Mouse (Mus musculus) Muller cell, postnatal 12 days (primary cell): ENCODE results near the gene Tbc1d8.
A peak's percentile ranks its signal among the peaks of the same experiment; 100 is the strongest.

Experiments
- DNase-seq: peaks from one replicate; pipeline ENCODE4 v3.0.0-alpha.2; 2015; ENCODE audit errors: inconsistent ontology term

The Tbc1d8 gene

DNA sequence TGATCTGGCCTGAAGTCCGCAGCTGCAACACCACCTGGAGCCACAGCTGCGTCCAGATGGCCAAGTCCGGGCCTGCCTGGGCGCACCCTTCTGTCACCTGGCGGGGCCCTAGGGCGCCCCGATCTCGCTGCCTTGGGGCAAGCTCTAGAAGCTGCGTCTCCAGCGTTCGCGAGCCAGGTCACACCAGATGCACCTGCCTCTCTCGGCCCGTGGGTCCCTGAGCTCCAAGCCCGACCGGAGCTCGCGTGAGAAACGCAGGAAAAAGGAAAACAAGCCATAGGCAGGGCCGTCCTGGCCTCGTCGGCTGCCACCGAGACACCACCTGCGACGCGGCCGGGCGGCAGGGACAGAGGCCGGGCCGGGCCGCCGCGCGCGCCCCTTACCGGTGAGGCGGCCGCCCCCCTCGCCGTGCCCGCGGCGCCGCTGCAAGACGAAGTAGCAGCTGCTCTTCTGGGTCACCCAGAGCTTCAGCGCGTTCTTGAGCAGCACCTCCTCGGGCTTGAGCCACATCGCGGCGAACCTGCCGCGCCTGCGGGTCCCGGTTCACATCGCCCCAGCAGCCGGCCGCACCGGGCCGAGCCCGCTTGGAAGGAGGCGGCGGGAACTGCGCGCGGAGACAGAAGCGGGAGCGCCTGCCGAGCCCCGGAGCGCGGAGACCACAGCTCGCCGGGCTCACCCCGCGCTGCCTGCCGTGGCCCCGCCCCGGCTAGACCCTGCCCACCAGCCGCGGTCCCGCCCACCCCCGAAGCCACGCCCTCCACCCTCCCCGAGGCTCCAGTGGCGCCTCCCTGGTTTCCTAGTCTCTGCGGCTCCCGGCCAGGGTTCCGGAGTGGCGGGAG lies at the start of gene Tbc1d8:
Gene Tbc1d8, minus strand, starts transcription at position 699 of the 839 bp plus-strand sequence.
- peak; percentile 96 for DNase-seq

DNA sequence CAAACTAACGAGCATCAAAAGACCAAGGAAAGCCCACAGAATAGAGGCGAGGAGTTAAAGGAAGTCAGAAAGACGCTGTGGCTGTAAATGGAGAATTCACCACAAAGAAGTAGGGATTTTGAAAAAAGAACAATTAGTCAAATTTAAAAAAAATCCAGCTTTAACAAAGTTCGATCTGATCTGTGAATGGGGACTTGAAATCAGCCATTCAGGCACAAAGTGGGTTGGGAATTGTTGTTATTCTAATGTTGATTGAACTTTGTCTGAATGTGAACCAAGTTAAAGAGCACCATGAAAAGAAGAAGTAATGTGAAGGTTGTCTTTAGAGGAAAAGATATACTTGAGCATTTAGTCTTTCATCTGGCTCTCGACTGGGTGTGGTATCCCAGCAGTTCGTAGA lies 49.8 kb upstream of the Tbc1d8 start:
- no peak for DNase-seq

- DNase-seq, result peak; percentile 46
These were observed 48.9 kb upstream of the Tbc1d8 start for GRCm38 (mm10) chr1:39527432-39527831.

GRCm38 (mm10) chr1:39526371-39527167 lies 48.0 kb upstream of the Tbc1d8 start:
- DNase-seq, result no peak

DNA sequence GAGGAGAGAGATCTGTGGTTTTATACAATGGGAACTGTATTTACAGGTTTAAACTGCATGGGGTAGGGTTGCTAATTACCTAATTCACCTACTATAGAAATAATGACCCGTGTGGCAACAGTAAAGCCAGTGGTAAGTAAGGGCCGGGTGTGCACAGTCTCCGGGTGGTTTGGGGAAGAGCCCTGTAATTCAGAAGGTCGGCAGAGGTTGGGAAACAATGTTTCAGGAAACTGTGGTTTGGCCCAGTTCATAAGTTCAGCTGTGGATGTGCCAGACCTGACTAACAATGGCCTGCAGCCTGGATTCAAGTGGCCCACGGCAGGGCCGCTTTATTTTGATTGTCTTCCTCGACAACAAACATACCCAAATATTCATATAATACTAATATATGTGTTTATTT lies 47.2 kb upstream of the Tbc1d8 start:
- peak; percentile 60 for DNase-seq

GRCm38 (mm10) chr1:39522519-39522918 lies 44.0 kb upstream of the Tbc1d8 start:
- DNase-seq, result no peak

GRCm38 (mm10) chr1:39521326-39521725 lies 42.8 kb upstream of the Tbc1d8 start:
- DNase-seq, result no peak

DNA sequence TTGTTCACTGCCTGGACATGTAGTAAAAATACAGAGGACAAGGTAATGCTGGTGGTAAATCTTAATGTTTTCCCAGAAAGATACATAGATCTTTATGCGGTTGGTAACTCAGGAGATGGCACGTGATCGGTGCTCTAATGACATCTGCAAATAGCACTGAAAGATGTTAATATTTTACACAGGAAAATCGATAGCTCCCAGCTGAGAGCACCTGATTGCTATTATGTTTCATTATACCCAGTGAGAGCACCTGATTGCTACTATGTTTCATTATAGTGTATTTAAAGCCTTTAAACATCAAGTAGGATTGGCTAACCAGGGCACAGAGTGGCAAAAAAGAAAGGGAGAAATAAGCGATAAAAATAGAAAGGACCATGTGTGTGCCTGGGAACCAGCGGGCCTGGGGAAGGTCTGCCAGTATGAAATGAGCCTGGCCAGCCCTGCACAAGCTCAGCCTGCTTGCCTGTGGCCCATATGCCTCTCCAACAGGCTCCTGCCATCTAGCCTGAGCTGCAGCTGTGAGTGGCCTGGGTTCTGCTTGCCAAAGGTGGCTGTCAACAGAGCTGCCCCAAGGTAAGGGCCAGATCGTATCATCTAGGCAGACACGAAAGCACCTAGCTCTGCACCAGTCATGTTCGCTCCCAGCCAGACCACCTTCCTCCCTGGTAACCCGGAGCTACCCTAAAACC lies 36.9 kb upstream of the Tbc1d8 start:
- DNase-seq, result no peak

DNA sequence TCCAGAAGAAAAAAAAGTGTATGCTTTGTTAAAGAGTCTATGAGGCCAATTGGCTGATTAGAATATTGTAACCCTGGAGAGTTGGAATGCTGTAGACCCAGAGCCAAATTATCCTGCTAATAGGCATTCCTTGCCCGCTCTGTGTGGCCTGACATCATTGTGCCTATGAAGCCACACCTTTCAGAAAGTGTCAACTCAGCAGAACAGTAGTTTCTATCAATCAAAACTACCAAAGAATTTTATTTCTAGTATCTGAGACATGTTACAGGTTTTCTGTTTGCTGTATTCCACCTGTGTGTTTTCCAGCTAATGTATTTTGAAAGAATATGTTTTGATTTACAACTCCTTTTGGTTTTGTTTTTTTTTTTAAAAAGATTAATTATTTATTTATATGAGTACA lies 33.6 kb upstream of the Tbc1d8 start:
- DNase-seq, result no peak

GRCm38 (mm10) chr1:39511775-39512174 lies 33.2 kb upstream of the Tbc1d8 start:
- no peak for DNase-seq

- DNase-seq, result no peak
These were observed 27.0 kb upstream of the Tbc1d8 start for GRCm38 (mm10) chr1:39505600-39505999.

GRCm38 (mm10) chr1:39504261-39504660 lies 25.7 kb upstream of the Tbc1d8 start:
- no peak for DNase-seq

GRCm38 (mm10) chr1:39502817-39503633 lies 24.5 kb upstream of the Tbc1d8 start:
- no peak for DNase-seq

GRCm38 (mm10) chr1:39499485-39499941 lies 21.0 kb upstream of the Tbc1d8 start:
- DNase-seq, result no peak

DNA sequence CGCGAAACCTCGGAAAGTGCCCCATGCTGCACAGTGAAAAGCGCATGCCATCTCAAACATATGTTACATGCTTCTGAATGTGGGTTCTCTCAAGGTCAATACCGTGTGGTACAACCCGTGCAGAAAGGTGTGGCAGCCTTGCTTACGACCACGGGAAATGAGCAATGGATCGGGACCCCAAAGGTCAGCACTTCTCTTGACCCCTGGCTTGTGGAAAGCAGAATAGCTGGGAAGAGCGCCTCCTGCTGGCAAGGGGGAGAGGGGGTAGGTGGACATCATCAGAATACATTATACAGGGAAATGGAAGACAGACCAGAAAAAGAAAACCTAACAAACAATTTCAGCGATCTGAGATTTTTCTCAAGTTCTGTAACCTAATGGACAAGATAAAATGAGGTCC lies 19.2 kb upstream of the Tbc1d8 start:
- DNase-seq, result no peak

DNA sequence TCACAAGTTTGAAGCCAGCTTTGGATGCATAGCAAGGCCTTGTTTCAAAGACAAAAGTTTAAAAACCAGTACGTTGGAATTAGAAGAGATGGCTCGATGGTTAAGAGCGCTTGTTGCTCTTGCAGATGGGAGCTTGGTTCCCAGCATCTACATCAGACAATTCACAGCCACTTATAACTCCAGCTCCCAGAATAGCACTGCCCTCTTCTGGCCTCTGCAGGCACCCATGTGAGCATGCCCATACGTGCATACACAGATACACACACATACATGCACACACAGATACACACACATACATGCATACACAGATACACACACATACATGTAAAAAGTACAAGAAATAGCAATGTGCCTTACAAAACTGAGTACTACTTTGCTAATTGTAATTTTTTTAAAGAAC lies 18.4 kb upstream of the Tbc1d8 start:
- no peak for DNase-seq

DNA sequence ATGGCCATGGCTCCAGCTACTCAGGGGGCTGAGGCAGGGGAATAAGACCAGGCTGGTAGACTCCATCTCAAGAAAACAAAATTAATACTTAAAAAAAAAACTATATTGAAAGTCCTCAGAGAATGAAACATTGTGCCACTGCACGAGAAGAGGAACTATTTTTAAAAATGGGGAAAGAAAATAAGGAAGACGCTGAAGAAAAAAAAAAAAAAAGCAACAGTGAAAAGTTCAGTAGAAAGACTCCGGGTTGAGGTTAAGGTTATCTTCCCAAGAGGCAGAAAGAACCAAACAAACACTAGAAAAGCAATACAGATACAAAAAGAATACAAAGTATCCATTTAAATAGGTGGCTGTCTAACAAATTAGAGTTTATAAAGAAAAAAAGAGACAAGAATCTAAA lies 15.1 kb upstream of the Tbc1d8 start:
- no peak for DNase-seq

DNA sequence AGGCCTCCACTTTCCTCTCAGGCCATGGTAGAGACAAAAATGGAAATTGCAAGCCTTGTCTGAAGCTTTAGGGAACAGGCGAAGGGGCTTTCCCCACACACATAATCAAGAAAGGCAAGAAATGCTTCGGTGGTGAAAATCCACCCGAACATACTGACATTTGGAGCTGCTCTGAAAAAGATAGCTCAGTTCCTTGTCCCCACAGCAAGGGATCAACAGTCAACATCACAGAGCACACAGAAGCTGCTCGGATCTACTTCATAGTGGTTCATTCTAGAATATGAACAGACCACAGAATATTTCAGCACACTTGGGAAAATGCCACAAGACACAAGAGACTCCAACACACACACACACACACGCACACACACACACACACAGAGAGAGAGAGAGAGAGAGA lies 14.6 kb upstream of the Tbc1d8 start:
- DNase-seq, result no peak

GRCm38 (mm10) chr1:39487370-39487769 lies 8.8 kb upstream of the Tbc1d8 start:
- DNase-seq, result no peak

DNA sequence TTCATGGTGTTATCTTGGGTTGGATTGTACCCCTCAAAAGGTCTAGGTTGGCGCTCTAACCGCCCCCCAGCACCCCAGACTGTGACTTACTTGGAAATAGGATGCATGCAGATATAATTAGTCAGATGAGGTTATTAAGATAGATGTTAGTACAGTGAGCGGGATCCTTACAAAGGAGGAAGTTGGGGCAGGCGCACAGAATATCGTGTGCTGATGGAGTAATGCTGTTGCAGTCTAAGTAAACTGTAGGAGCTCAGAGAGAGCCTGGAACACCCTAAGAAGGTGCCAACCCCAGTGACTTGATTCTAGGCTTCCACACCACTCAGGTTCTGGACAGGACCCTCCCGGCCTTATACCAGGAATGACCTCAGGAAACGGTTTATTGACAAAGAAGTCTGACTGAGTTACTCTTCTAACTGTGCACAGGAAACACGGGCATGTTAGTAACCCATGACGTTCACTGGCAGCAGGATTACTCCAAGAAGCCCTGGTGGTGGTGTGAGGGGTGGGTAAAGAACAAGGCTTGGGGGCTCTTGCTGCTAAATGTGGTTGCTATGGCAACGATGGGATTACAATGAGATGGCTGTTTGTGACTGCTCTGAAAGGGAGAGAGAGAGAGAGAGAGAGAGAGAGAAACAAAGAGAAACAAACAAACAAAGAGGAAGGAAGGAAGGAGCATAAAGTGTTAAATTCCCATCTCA lies 3.7 kb upstream of the Tbc1d8 start:
- DNase-seq, result no peak

DNA sequence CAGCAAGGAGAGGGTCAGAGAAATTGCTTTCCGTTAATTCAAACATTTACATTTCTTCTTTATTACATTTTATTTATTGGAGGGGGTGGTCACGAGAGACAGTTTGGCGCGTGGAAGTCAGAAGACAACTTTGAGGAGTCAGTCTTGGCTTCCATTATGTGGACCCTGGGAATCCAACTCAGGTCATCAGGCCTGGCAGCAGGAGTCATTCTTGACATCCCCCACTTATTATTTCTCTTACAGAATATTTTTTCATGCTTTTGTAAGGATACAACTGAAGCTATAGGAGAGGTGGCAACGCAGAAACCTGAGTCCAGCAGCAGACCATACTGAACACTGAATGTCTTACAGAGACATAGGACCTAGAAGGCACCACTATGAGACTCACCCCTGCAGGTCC lies 699 bp upstream of the Tbc1d8 start:
- DNase-seq, result no peak
